Mouse (Mus musculus): ENCODE results near the gene Gm39566. TPM values are rescaled to one million over a fixed set of nuclear protein-coding genes. Genes with fewer than 3 reads are reported as not detected.

The Gm39566 gene
- polyA plus RNA-seq, 1 experiment from 2014 or later: not detected

DNA sequence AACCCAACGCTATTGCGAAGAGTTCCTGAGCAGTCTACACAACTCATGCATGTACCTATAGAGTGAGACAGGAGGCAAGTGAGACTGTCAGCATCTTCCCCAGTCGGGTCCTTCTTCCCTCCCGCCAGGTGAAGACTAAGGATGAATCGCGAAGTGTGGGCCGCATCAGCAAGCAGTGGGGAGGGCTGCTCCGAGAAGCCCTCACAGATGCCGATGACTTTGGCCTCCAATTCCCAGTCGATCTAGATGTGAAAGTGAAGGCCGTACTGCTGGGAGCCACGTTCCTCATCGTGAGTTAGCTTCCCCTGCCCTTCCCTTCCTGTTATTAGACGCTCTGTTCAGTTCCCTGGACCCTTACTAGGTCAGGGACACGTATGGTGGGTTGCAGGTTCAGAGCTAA, 34.8 kb upstream of the Gm39566 start:
- DNase-seq (ENCODE audit: low spot score) (no peak), ATAC-seq (replicated peaks; ENCODE audit: low FRiP score) (no peak)
- Histone ChIP-seq H3K36me3 (ENCODE audit: control insufficient read depth, insufficient read depth, low read length) (peaks cover 24% of the 10 kb centered on the region), H3K9me3 (ENCODE audit: control insufficient read depth, low read length) (no peaks in the 10 kb centered on the region), H3K27me3 (replicated peaks; ENCODE audit: control insufficient read depth, insufficient read depth, low read length) (no peaks in the 10 kb centered on the region), H3K4me3 (ENCODE audit: low read depth, low read length) (no peak overlapping the region), H3K4me1 (replicated peaks; ENCODE audit: control insufficient read depth, insufficient read depth, low read length) (peaks cover 56% of the 10 kb centered on the region), H3K27ac (ENCODE audit: low read depth, low read length) (peak overlapping the region; percentile 21; the same call in 1 of the 2 replicates), H3K9ac (ENCODE audit: low read depth, low read length) (no peak overlapping the region), H3K4me2 (no peak overlapping the region)
- 89% methylated on average over 15 of the region's 15 CpGs for WGBS

DNA sequence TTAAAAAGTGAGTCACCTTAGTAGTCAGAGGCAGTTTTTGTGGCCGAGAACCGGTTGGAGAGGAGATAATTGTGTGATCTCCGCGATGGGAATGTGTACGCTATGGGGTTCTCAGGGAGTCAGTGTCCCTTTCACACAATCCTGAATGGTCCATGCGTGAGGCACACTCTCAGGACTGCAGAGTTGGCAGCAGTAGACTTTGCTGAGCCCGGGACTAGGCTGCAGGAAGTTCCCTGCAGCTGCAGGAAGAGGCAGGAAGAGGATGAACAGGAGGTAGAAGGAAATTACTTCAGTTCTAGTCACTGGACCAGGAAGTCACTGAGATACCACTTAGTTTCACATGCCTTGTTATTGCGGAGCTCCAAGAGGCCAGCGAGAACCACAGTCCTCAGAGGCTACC, 34.0 kb upstream of the Gm39566 start:
- H3K27me3 ChIP-seq (replicated peaks; ENCODE audit: control insufficient read depth, insufficient read depth, low read length): no peaks in the 10 kb centered on the region
- peak overlapping the region; percentile 16; the same call in 1 of the 2 replicates for H3K27ac ChIP-seq (ENCODE audit: low read depth, low read length)
- peaks cover 24% of the 10 kb centered on the region for H3K36me3 ChIP-seq (ENCODE audit: control insufficient read depth, insufficient read depth, low read length)

DNA sequence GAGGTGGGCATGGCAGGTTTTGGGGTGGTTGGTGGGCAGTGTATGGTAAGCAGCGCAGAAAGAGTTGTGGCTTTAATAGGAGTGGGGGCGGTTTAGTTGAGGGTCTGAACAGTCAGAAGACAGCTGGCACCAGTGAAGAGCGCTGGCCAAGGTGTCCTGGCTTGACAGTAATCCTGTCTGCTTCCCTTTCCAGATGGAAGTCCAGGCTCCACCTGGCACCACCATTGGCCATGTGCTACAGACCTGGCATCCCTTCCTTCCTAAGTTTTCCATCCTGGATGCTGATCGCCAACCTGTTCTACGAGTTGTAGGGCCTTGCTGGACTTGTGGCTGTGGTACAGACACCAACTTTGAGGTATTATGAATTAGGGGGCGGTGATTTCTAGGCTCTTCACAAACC, 32.9 kb upstream of the Gm39566 start:
- H3K4me1 ChIP-seq (replicated peaks; ENCODE audit: control insufficient read depth, insufficient read depth, low read length): peaks cover 43% of the 10 kb centered on the region
- 95% methylated on average over 6 of the region's 6 CpGs for WGBS

More for the DNA sequence above, 34.0 kb upstream of the Gm39566 start:
- DNase-seq (ENCODE audit: low spot score) (no peak), ATAC-seq (replicated peaks; ENCODE audit: low FRiP score) (no peak)
- 78% methylated on average over 9 of the region's 9 CpGs for WGBS
- H3K4me3 ChIP-seq (ENCODE audit: low read depth, low read length): no peak overlapping the region
- no peak overlapping the region for H3K9ac ChIP-seq (ENCODE audit: low read depth, low read length)
- peak overlapping the region; percentile 15; the same call in 1 of the 2 replicates for H3K4me2 ChIP-seq
- no peaks in the 10 kb centered on the region for H3K9me3 ChIP-seq (ENCODE audit: control insufficient read depth, low read length)
- peaks cover 51% of the 10 kb centered on the region for H3K4me1 ChIP-seq (replicated peaks; ENCODE audit: control insufficient read depth, insufficient read depth, low read length)

DNA sequence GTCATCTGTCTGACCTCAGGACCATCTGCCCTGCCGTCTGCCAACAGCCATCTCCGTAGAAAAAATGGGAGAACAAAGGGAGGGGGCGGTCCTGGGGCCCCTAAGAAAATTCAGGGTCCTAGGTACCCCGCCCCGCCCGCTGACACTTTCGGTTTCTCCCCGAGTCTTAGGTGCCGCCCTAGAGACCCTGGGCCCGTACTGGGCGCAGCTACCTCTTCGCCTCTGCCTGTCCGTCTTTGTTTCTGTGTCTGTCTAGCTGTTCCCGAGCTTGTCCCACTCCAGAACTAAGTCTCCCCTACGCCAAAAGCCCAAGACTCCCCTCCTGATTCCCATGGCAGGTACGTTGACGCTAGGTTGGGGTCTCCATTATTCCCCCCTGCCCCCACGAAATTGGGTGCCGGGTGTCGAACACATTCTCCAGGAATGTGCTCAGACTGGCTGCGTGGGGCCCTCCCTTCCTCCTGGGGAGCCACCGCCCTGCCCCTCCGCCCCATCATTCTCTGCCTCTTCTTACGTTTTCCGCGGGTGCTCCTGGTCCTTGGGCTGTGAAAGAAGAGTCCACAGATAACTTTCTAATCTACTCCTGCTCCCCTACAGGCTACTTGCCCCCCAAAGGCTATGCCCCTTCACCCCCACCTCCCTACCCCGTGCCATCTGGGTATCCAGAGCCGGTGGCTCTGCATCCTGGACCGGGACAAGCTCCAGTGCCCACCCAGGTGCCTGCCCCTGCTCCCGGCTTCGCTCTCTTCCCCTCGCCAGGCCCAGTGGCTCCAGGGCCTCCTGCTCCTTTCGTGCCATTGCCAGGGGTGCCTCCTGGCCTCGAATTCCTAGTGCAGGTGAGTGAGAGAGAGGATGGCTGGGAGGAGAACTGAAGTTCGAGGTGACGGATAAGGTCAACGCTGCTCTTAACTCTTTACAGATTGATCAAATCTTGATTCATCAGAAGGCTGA, 31.9 kb upstream of the Gm39566 start:
- no peak for DNase-seq (ENCODE audit: low spot score)
- Histone ChIP-seq H3K9ac (ENCODE audit: low read depth, low read length) (peak overlapping the region; percentile 72), H3K4me1 (replicated peaks; ENCODE audit: control insufficient read depth, insufficient read depth, low read length) (peaks cover 37% of the 10 kb centered on the region), H3K9me3 (ENCODE audit: control insufficient read depth, low read length) (no peaks in the 10 kb centered on the region), H3K36me3 (ENCODE audit: control insufficient read depth, insufficient read depth, low read length) (peaks cover 24% of the 10 kb centered on the region), H3K27me3 (replicated peaks; ENCODE audit: control insufficient read depth, insufficient read depth, low read length) (no peaks in the 10 kb centered on the region), H3K4me3 (ENCODE audit: low read depth, low read length) (peak overlapping the region; percentile 74), H3K4me2 (peak overlapping the region; percentile 76), H3K27ac (ENCODE audit: low read depth, low read length) (peak overlapping the region; percentile 95)
- ATAC-seq (replicated peaks; ENCODE audit: low FRiP score): peak; percentile 56
- WGBS: 13% methylated on average over 37 of the region's 37 CpGs

More for the DNA sequence above, 32.9 kb upstream of the Gm39566 start:
- Histone ChIP-seq H3K9ac (ENCODE audit: low read depth, low read length) (no peak overlapping the region), H3K9me3 (ENCODE audit: control insufficient read depth, low read length) (no peaks in the 10 kb centered on the region), H3K4me2 (peak overlapping the region; percentile 76), H3K36me3 (ENCODE audit: control insufficient read depth, insufficient read depth, low read length) (peaks cover 24% of the 10 kb centered on the region), H3K4me3 (ENCODE audit: low read depth, low read length) (peak overlapping the region; percentile 74; the same call in 1 of the 2 replicates), H3K27ac (ENCODE audit: low read depth, low read length) (no peak overlapping the region), H3K27me3 (replicated peaks; ENCODE audit: control insufficient read depth, insufficient read depth, low read length) (no peaks in the 10 kb centered on the region)
- no peak for DNase-seq (ENCODE audit: low spot score)
- ATAC-seq (replicated peaks; ENCODE audit: low FRiP score): no peak

DNA sequence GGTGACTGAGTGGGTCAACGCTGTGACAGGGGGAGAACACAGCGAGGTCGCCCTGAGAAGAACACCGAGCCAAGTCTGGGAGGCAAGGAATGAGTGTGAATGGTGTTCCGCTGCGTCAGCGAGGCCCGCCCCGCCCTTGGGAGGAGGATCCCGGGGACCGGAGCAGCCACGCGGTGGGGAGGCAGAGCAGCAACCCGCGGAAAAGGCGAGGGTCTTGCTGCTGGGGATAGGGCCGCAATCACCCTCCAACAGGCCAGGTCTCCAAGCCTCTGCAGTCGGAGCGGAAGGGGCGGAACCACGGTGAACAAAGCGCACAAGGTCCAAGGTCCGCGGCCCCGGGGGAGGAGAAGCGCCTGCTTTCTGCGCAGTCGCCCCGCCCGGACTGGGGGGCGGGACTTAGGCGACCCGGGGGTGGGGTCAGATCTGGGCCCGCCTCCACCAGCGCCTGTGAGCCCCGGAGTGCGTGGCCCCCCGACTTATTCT, 31.1 kb upstream of the Gm39566 start, which contains the start of gene Plscr3:
Gene Plscr3, plus strand, starts transcription at position 179 of the 483 bp plus-strand sequence.
- peak within 1 kb of the TSS; percentile 95 for H3K27ac ChIP-seq (ENCODE audit: low read depth, low read length)
- H3K9me3 ChIP-seq (ENCODE audit: control insufficient read depth, low read length): no peaks in the 10 kb centered on the region
- no peaks in the 10 kb centered on the region for H3K27me3 ChIP-seq (replicated peaks; ENCODE audit: control insufficient read depth, insufficient read depth, low read length)
- H3K9ac ChIP-seq (ENCODE audit: low read depth, low read length): peak within 1 kb of the TSS; percentile 72
- peak within 1 kb of the TSS; percentile 74 for H3K4me3 ChIP-seq (ENCODE audit: low read depth, low read length)
- H3K4me2 ChIP-seq: peak within 1 kb of the TSS; percentile 76
- ATAC-seq (replicated peaks; ENCODE audit: low FRiP score) (peak; percentile 90), DNase-seq (ENCODE audit: low spot score) (peak; percentile 97)
- WGBS: under 1% methylated on average over 38 of the region's 38 CpGs
- H3K4me1 ChIP-seq (replicated peaks; ENCODE audit: control insufficient read depth, insufficient read depth, low read length): peaks cover 31% of the 10 kb centered on the region
- H3K36me3 ChIP-seq (ENCODE audit: control insufficient read depth, insufficient read depth, low read length): peaks cover 19% of the 10 kb centered on the region

DNA sequence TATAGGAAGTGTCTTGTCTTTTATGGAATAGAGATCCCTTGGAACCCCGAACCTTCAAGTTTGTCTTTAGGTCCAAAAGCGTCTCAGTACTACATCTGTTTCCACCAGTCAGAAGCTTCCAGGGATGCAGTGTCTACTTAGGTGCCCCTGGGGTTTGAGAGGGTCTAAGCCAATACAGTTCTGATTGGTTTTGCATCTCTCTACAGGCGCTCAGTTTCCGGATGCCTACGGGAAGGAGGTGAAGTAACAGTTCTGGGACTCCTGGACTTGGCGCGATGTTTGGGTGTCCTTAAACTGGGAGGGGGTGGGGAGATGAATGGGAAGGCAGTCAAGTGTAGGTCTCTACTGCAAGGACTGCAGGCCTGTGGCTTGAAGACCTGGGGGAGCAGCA, 23.6 kb upstream of the Gm39566 start:
- WGBS: 0% methylated on average over 7 of the region's 7 CpGs
- DNase-seq (ENCODE audit: low spot score) (no peak), ATAC-seq (replicated peaks; ENCODE audit: low FRiP score) (peak; percentile 3; the same call in 1 of the 2 replicates)
- Histone ChIP-seq H3K27ac (ENCODE audit: low read depth, low read length) (peak overlapping the region; percentile 78), H3K9me3 (ENCODE audit: control insufficient read depth, low read length) (no peaks in the 10 kb centered on the region), H3K4me3 (ENCODE audit: low read depth, low read length) (peak overlapping the region; percentile 76), H3K36me3 (ENCODE audit: control insufficient read depth, insufficient read depth, low read length) (no peaks in the 10 kb centered on the region; the same call in 1 of the 2 replicates), H3K9ac (ENCODE audit: low read depth, low read length) (peak overlapping the region; percentile 80), H3K4me2 (peak overlapping the region; percentile 96), H3K4me1 (replicated peaks; ENCODE audit: control insufficient read depth, insufficient read depth, low read length) (peaks cover 41% of the 10 kb centered on the region), H3K27me3 (replicated peaks; ENCODE audit: control insufficient read depth, insufficient read depth, low read length) (peaks cover 33% of the 10 kb centered on the region)

DNA sequence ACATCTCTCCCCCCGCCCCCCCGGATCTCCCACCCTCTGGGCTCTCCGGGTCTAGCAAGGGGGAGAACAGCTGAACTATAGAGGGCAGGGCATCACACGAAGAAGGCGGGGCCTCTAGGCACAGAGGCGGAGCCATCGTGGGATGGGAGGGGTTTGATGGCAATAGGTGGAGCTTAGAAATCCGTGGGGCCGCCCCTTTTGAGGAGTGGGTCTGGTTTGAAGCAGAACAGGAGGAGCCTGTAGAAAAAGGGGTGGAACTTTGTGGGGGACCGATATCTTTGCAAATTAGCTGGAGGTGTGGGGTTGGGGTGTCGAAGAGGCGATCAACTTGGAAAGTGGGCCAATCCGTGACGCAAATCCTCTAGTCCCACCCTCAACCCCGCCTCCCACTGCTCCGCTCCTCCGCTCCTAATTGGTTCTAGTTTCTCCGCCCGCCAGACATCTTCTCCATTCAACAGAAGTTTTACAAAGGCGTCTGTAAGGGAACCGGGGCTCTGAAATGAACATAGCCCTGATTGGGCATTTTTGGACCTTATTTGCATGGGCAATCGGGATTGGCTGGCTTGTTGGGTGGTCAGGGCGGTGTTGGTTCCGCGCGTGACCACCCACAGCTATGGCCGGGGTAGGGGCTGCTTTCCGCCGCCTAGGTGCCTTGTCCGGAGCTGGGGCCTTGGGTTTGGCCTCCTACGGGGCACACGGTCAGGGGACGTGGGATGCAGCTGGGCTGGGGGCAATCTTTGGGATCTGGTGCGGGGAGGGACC, 23.0 kb upstream of the Gm39566 start, which contains the start of gene Tmem256:
Gene Tmem256, plus strand, starts transcription at position 563 of the 762 bp plus-strand sequence.
- Histone ChIP-seq H3K27ac (ENCODE audit: low read depth, low read length) (peak within 1 kb of the TSS; percentile 78), H3K4me2 (peak within 1 kb of the TSS; percentile 96), H3K9me3 (ENCODE audit: control insufficient read depth, low read length) (no peaks in the 10 kb centered on the region), H3K36me3 (ENCODE audit: control insufficient read depth, insufficient read depth, low read length) (no peaks in the 10 kb centered on the region; the same call in 1 of the 2 replicates), H3K4me1 (replicated peaks; ENCODE audit: control insufficient read depth, insufficient read depth, low read length) (peaks cover 43% of the 10 kb centered on the region), H3K9ac (ENCODE audit: low read depth, low read length) (peak within 1 kb of the TSS; percentile 80), H3K27me3 (replicated peaks; ENCODE audit: control insufficient read depth, insufficient read depth, low read length) (peaks cover 39% of the 10 kb centered on the region), H3K4me3 (ENCODE audit: low read depth, low read length) (peak within 1 kb of the TSS; percentile 76)
- under 1% methylated on average over 34 of the region's 34 CpGs for WGBS
- ATAC-seq (replicated peaks; ENCODE audit: low FRiP score) (peak; percentile 89), DNase-seq (ENCODE audit: low spot score) (peak; percentile 95)

DNA sequence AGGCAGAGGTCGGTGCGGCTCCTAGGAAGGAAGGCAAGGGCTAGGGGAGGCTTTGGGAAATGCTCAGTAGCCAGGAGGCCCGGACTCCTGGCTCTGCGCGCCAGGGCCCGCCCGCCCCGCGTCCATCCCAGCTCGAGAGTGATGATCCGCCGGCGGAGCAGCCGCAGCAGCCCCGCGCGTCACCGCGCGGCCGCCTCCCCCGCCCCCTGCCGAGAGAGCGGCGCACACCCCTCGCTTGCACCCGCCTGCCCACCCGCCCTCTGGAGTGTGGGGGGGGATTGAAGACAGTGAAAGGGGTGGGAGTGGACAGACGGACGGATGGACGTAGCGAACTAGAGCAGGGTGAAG, 22.5 kb upstream of the Gm39566 start, which contains the start of gene Nlgn2:
Gene Nlgn2, minus strand, starts transcription at position 181 of the 348 bp plus-strand sequence.
- Histone ChIP-seq H3K9me3 (ENCODE audit: control insufficient read depth, low read length) (no peaks in the 10 kb centered on the region), H3K4me1 (replicated peaks; ENCODE audit: control insufficient read depth, insufficient read depth, low read length) (peaks cover 41% of the 10 kb centered on the region), H3K27me3 (replicated peaks; ENCODE audit: control insufficient read depth, insufficient read depth, low read length) (peaks cover 40% of the 10 kb centered on the region), H3K36me3 (ENCODE audit: control insufficient read depth, insufficient read depth, low read length) (no peaks in the 10 kb centered on the region; the same call in 1 of the 2 replicates), H3K9ac (ENCODE audit: low read depth, low read length) (peak within 1 kb of the TSS; percentile 80), H3K4me3 (ENCODE audit: low read depth, low read length) (peak within 1 kb of the TSS; percentile 76), H3K4me2 (peak within 1 kb of the TSS; percentile 96), H3K27ac (ENCODE audit: low read depth, low read length) (peak within 1 kb of the TSS; percentile 78)
- ATAC-seq (replicated peaks; ENCODE audit: low FRiP score) (peak; percentile 55), DNase-seq (ENCODE audit: low spot score) (no peak)
- 0% methylated on average over 32 of the region's 32 CpGs for WGBS
